Mouse (Mus musculus) heart, postnatal 0 days (tissue): ENCODE measurements around the gene Tmem176b.

ENCODE experiments used
- CTCF ChIP-seq: IDR thresholded peaks from 2 replicates; pipeline ENCODE4 v1.5.1; 2016; ENCODE audit warnings: antibody characterized with exemption, control low read depth, low read depth
- EP300 ChIP-seq: IDR thresholded peaks from 2 replicates; pipeline ENCODE4 v1.6.1; 2016; ENCODE audit warnings: antibody characterized with exemption, low read depth

DNA sequence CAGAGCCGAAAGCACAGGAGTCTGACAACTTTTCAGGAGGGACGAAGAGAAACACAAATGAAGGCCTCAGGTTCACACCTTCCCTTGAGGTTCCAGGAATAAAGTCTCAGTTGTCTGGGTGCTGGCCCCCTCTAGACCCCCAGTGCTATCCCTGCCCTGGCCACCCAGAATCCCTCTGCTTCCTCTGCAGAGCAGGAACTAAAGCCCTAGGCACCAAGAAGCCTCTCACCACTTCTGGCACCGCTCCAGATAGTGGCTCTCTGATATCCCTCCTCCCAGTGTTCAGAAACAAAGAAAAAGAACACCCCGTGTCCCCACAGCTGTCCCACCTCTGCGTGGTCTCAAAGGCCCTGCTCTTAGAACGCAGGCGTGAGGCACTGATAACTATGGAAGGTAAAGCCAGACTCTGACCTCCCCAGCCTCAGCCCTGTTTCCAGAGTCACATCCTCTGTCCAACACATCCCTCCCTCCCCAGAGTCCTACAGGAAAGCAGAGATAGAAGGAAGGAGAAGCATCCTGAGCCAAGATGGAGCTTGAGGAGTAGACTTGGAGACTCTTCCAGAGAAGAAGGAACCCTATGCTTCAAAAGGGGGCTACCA is 826 bp downstream of the Tmem176b start, which contains the start of gene Tmem176a:
- TF ChIP-seq CTCF (no peak), EP300 (no peak)
